Mouse (Mus musculus) MEL (cell line): ENCODE results near the gene Sptlc2.

ENCODE experiments used
- CTCF ChIP-seq, 3 experiments: IDR thresholded peaks in 2 of 3; conservative IDR thresholded peaks in 1 of 3; 2 replicates each; pipeline ENCODE4 v1.5.1; 2011 to 2012; ENCODE audit warnings: low read length in 3 of 3, low read depth in 2 of 3, mild to moderate bottlenecking in 2 of 3, improper control_type of control experiment in 1 of 3, inconsistent platforms in 1 of 3, mixed read lengths in 1 of 3, moderate library complexity in 1 of 3; ENCODE audit not compliant: control insufficient read depth in 1 of 3, insufficient read depth in 1 of 3, poor library complexity in 1 of 3, severe bottlenecking in 1 of 3
- EP300 ChIP-seq, 2 experiments: IDR thresholded peaks; 2 replicates each; pipeline ENCODE4 v1.6.1; 2011; ENCODE audit warnings: improper control_type of control experiment in 2 of 2, low read length in 2 of 2, low read depth in 1 of 2, mild to moderate bottlenecking in 1 of 2

DNA sequence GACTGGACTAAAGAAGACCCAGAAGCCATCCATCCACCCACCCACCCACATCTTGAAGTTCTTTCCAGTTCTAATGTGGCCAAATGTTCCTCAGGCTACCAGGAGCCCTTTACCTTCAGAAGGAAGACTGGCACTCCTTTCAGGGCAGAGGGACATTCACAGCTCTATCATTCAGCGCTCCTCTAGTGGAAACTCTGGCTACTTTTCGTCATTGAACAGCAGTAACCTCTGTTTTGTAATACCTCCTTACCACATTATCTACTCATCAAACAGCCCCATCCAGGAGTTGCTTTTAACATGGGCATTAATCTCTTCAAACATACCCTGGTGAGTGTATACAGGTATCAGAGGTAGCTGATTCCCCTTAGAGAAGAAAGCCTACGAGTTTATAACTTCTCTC is 3.1 kb downstream of the Sptlc2 start:
- no peak for TF ChIP-seq EP300 (IDR thresholded peaks at IDR 0.05; ENCODE audit: low read depth in 1 of 2, low read length in 2 of 2)
- TF ChIP-seq CTCF (IDR thresholded peaks at IDR 0.05 in 2 of 3, conservative IDR thresholded peaks at IDR 0.05 in 1 of 3; ENCODE audit: control insufficient read depth in 1 of 3, insufficient read depth in 1 of 3, low read depth in 2 of 3, low read length in 3 of 3, poor library complexity in 1 of 3, severe bottlenecking in 1 of 3): no peak
